Mouse (Mus musculus) brown adipose tissue, adult 24 weeks (tissue): ENCODE data around the gene Fntb. TPM values are rescaled to one million over a fixed set of nuclear protein-coding genes. Genes with fewer than 3 reads are reported as not detected.

ENCODE experiments used
- H3K27ac ChIP-seq: fragments of 200-500 bp; replicated peaks from 2 replicates; pipeline ENCODE4 v1.5.1; 2012; ENCODE audit warnings: low read depth, mild to moderate bottlenecking, low read length
- H3K4me1 ChIP-seq: fragments of 200-500 bp; 2 replicates; pipeline ENCODE4 v1.6.1; 2012; ENCODE audit warnings: low read length, mixed read lengths; ENCODE audit not compliant: control insufficient read depth, insufficient read depth, insufficient read length
- H3K4me3 ChIP-seq: fragments of 200-500 bp; 2 replicates; pipeline ENCODE4 v1.5.1; 2012; ENCODE audit warnings: low read depth, mild to moderate bottlenecking, low read length, moderate library complexity; ENCODE audit not compliant: insufficient read depth
- polyA plus RNA-seq: library from polyadenylated mRNA; stranded (reverse); fragments of >200 nt; gene quantifications from 2 replicates; pipeline ENCODE4 v1.2.4, GENCODE M21; 2012; ENCODE audit not compliant: missing spikeins, insufficient read depth, insufficient read length

Gene Fntb
- polyA plus RNA-seq, 1 experiment: 20.7 TPM

GRCm38 (mm10) chr12:76810491-76810890, 45.1 kb downstream of the Fntb start:
- Histone ChIP-seq H3K27ac (no peak overlapping the region), H3K4me3 (no peak overlapping the region), H3K4me1 (no peaks in the 10 kb centered on the region)

DNA sequence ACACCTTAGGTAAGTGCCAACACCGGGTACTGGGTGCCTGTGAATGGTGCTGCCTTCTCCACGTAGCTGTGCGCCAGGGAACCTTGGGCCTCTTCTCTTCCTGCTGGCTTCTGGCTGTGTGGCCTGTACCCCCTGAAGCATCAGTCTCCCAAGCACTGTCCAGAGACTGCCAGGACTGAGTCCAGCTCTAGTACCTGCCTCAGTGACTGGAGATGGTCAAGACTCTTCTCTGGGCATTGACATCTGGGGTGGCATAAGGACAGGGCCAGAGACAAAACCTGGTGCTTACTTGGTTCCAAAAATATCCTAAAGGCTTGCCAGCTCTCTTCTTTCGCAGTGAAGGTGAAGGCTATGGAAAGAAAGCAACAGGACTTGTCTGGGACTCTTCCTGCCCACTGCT, 45.6 kb downstream of the Fntb start:
- Histone ChIP-seq H3K27ac (no peak overlapping the region), H3K4me1 (no peaks in the 10 kb centered on the region), H3K4me3 (no peak overlapping the region)

DNA sequence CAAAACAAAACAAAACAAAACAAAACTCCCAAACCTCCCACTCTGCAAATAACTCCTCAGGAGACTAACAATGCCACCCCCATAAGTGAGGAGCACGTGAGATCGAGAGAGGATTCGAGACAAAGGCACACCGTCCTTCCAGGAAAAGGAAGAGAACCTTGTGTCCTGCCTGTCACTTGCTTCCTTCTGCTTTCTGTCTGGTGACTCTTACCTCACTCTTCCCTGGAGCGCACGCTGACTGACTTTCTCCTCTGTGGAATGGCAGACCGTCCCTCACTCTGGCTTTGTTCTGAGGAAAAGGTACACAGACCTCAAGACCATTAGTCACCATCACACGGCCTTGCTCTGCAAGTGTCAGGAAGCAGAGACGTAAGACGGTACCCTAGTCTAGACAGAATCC, 48.2 kb downstream of the Fntb start:
- no peak overlapping the region for H3K4me3 ChIP-seq
- H3K27ac ChIP-seq: no peak overlapping the region
- no peaks in the 10 kb centered on the region for H3K4me1 ChIP-seq

DNA sequence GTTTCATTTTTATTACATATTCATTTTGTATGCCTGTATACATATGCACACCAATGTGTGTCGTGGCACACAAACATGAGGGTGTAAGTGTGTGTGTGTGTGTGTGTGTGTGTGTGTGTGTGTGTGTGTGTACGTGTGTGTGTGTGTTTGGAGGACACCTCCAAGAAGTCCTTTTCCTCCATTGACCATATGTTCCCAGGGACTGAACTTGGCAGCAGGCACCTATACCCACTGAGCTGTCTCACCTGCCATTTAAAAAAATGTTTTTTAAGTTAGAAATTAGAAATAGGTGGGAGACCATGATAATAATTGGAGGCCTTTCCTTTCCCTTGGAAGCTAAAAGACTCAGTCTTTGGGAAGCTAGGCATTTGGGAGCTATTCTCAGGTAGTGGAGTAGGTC, 48.7 kb downstream of the Fntb start:
- Histone ChIP-seq H3K27ac (no peak overlapping the region), H3K4me3 (no peak overlapping the region), H3K4me1 (no peaks in the 10 kb centered on the region)

- Histone ChIP-seq H3K27ac (no peak overlapping the region), H3K4me3 (no peak overlapping the region), H3K4me1 (no peaks in the 10 kb centered on the region)
These were observed 51.3 kb downstream of the Fntb start for GRCm38 (mm10) chr12:76816720-76817119.

GRCm38 (mm10) chr12:76817176-76817575, 51.8 kb downstream of the Fntb start:
- H3K4me3 ChIP-seq: no peak overlapping the region
- H3K27ac ChIP-seq: no peak overlapping the region
- no peaks in the 10 kb centered on the region for H3K4me1 ChIP-seq

DNA sequence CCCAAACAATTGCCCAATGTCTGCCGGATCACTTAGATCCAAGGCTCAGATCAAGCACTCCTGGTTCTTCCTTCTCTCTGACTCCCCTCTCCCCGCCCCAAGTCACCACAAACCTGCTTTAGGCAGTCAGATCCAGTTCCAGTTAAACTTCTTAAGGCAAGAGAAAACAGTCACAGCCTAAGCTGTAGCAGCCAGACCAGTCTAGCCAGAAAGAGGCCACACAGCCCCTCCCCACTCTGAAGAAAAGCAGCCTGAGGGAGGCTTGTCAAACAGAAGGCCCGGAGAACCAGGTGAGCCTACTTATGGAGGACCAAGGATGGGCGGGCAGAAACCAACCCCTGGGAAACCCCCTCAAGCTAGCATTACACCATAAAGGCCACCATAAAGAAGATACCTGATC, 52.7 kb downstream of the Fntb start:
- no peak overlapping the region for H3K27ac ChIP-seq
- no peak overlapping the region for H3K4me3 ChIP-seq
- H3K4me1 ChIP-seq: no peaks in the 10 kb centered on the region

DNA sequence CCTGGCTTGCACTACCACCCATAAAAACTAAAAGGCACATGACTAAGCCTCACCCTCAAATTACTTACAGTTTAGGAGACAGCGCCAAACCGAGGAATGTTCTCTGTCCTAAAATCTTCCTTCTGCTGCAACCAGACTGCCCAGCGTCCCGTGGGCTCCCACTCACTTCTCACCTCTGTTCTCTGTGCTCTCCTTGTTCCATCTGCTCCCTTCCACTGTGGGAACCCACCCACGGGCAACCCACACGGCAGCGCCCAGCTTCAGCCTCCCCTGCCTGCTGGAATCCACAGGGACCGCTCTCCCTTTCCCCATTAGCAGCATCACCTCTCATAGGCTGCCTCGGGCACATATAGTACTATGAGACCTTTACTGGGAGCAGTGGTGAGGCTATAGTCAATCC, 53.5 kb downstream of the Fntb start:
- Histone ChIP-seq H3K4me3 (no peak overlapping the region), H3K27ac (no peak overlapping the region)

DNA sequence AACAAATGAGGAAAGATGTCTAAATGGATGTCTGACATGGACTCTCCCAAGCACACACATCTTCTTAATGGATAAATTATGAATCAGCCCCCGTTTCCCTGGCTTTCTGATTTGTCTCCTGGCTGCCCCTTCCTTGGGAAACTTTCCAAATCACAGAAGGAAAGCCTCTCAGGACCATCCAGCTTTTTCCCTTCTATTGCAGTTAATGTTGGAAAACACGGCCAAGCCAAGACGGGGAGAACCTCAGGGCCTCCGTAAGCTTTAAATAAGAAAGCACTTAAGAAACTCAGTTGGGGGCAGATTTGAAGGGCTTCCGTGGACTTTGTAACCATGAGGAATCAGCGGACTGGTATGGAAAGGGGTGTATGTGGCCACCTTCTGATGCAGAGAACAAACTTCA, 54.4 kb downstream of the Fntb start:
- Histone ChIP-seq H3K27ac (no peak overlapping the region), H3K4me1 (no peaks in the 10 kb centered on the region), H3K4me3 (no peak overlapping the region)

More for the DNA sequence above, 53.5 kb downstream of the Fntb start:
- no peaks in the 10 kb centered on the region for H3K4me1 ChIP-seq

GRCm38 (mm10) chr12:76820615-76821014, 55.2 kb downstream of the Fntb start:
- no peak overlapping the region for H3K4me3 ChIP-seq
- no peak overlapping the region for H3K27ac ChIP-seq
- H3K4me1 ChIP-seq: no peaks in the 10 kb centered on the region

GRCm38 (mm10) chr12:76822002-76822650, 56.7 kb downstream of the Fntb start:
- Histone ChIP-seq H3K4me3 (peak overlapping the region; percentile 55), H3K27ac (no peak overlapping the region), H3K4me1 (no peaks in the 10 kb centered on the region)

DNA sequence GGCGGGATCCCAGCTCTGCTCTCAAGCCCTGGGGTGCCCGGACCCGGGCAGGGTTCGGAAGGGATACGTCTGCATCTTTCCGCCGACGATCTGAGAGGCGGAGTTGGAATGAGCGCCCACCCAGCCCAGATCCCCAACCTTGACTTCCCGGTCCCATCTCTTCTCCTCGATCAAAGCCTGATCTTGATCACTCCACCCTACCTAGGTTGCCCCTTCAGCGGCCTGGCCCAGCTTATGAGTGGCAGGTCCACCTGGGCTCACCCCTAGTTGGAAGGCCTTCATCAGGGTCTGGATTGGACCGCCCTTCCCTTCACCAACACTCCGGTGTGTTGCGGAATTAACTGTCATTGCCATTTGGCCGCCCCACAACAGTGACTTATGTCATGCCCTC, 57.3 kb downstream of the Fntb start, which contains the start of gene Rab15:
TSS of gene Rab15 (minus strand) at position 258 of the 391 bp plus-strand sequence.
- Histone ChIP-seq H3K4me1 (no peaks in the 10 kb centered on the region), H3K27ac (no peak within 1 kb of the TSS), H3K4me3 (peak within 1 kb of the TSS; percentile 55)

DNA sequence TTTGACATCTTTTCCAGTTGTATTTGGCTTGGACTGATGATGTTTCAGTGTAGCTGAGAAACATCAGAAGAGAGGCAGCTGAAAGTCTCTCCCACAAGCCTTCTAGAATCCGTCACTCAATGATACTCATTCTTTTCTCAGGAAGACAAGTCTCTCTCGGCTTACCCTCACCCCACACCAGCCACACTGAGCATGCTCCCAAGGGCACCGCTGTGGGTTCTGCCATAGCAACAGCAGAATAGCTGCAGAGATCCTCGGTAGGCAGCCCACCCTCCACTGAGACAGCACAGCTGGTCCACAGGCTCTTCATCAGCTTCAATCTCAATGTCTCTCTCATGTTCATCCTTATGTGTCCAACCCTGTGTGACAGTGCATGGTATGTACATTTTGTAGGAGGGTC, 59.9 kb downstream of the Fntb start:
- no peak overlapping the region for H3K4me3 ChIP-seq
- no peaks in the 10 kb centered on the region for H3K4me1 ChIP-seq
- H3K27ac ChIP-seq: no peak overlapping the region

DNA sequence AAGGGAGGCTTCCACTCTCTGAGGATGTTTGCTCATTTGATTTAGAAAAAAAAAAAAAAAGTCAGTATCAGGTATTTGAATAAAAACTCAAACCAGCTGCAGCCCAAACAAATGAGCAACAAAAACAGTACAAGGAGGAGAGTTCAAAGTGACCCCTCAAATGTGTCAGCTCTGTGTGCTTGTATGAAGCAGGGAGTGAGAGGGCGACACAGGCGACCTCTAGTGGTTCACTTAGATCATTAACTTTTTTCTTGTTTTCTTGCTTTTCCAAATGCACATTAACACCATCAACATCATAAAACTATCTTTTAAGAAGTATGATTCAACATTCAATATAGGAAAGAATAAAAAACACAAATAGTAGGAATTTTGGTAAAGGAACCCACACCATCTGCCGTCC, 67.3 kb downstream of the Fntb start:
- H3K4me3 ChIP-seq: no peak overlapping the region
- no peaks in the 10 kb centered on the region for H3K4me1 ChIP-seq
- H3K27ac ChIP-seq: no peak overlapping the region

DNA sequence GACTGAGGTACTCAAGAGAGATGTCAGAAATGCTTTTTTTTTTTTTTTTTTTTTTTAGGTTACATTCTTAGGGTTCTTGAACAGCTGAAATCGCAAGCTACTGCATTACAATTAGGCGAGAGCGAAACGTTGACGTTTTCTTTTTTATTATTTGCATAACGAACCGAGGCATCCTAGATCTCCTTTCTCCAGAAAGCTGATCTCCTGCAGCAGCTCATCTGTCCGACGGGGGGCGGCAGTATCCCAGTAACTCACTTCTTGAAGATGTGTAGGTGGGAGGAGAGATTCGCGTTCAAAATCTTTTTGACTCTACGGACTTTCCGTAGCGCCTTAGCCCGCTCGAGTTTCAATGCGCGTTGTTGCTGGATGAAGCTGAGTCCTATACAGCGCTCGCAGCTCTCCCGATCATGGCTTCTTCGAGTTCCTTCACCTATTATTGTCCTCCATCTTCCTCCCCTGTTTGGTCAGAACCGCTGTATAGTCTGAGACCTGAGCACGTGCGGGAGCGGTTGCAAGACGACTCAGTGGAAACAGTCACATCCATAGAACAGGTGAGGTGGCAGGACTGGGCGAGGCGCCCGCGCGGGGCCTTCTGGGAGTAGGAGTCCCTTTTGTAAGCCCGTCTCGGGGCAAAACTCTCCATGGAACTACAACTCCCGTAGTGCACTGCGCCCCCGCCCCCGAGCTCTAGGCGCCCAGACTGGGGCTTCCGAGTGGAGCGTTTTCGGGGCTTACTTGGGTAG, 71.9 kb downstream of the Fntb start:
- Histone ChIP-seq H3K4me3 (peak overlapping the region; percentile 89), H3K27ac (peak overlapping the region; percentile 65), H3K4me1 (no peaks in the 10 kb centered on the region)
